Mouse (Mus musculus): ENCODE measurements at regions not wholly inside any gene's neighbourhood (a gene's known extent, or its start where the extent isn't known, plus 50 kb on each side); places are given as distances from the start of the nearest gene placed in this dataset.

- ATAC-seq (ENCODE audit: insufficient number of reproducible peaks, low FRiP score, low TSS enrichment), result no peak
Measured at GRCm38 (mm10) chr9:46830316-46830715, 168.2 kb upstream of the Gm4791 start.

GRCm38 (mm10) chr9:46824703-46825102, 173.8 kb upstream of the Gm4791 start:
- no peak for ATAC-seq (ENCODE audit: insufficient number of reproducible peaks, low FRiP score, low TSS enrichment)

GRCm38 (mm10) chr9:46819808-46820207, 178.7 kb upstream of the Gm4791 start:
- ATAC-seq (ENCODE audit: insufficient number of reproducible peaks, low FRiP score, low TSS enrichment), result no peak

GRCm38 (mm10) chr9:46819376-46819775, 179.2 kb upstream of the Gm4791 start:
- ATAC-seq (ENCODE audit: insufficient number of reproducible peaks, low FRiP score, low TSS enrichment), result no peak

- no peak for ATAC-seq (ENCODE audit: insufficient number of reproducible peaks, low FRiP score, low TSS enrichment)
Measured at GRCm38 (mm10) chr9:46816126-46816525, 182.4 kb upstream of the Gm4791 start.

GRCm38 (mm10) chr9:46814478-46815241, 183.9 kb upstream of the Gm4791 start:
- peak; percentile 76; the same call in 1 of the 2 replicates for ATAC-seq (ENCODE audit: insufficient number of reproducible peaks, low FRiP score, low TSS enrichment)

- no peak for ATAC-seq (ENCODE audit: insufficient number of reproducible peaks, low FRiP score, low TSS enrichment)
Measured at GRCm38 (mm10) chr9:46810266-46810665, 188.3 kb upstream of the Gm4791 start.

GRCm38 (mm10) chr9:46795446-46795845, 203.1 kb upstream of the Gm4791 start:
- ATAC-seq (ENCODE audit: insufficient number of reproducible peaks, low FRiP score, low TSS enrichment), result no peak; the same call in 1 of the 2 replicates

- ATAC-seq (ENCODE audit: insufficient number of reproducible peaks, low FRiP score, low TSS enrichment), result no peak
Measured at GRCm38 (mm10) chr9:46789036-46789435, 209.5 kb upstream of the Gm4791 start.

- ATAC-seq (ENCODE audit: insufficient number of reproducible peaks, low FRiP score, low TSS enrichment), result no peak
Measured at GRCm38 (mm10) chr9:46788456-46788855, 210.1 kb upstream of the Gm4791 start.

- ATAC-seq (ENCODE audit: insufficient number of reproducible peaks, low FRiP score, low TSS enrichment), result no peak
Measured at GRCm38 (mm10) chr9:46784355-46784975, 214.1 kb upstream of the Gm4791 start.

- ATAC-seq (ENCODE audit: insufficient number of reproducible peaks, low FRiP score, low TSS enrichment), result no peak
Measured at GRCm38 (mm10) chr9:46783597-46784354, 214.8 kb upstream of the Gm4791 start.

- no peak for ATAC-seq (ENCODE audit: insufficient number of reproducible peaks, low FRiP score, low TSS enrichment)
Measured at GRCm38 (mm10) chr9:46781681-46782080, 216.9 kb upstream of the Gm4791 start.

GRCm38 (mm10) chr9:46778769-46779168, 219.8 kb upstream of the Gm4791 start:
- no peak for ATAC-seq (ENCODE audit: insufficient number of reproducible peaks, low FRiP score, low TSS enrichment)

GRCm38 (mm10) chr9:46774821-46775220, 223.7 kb upstream of the Gm4791 start:
- no peak for ATAC-seq (ENCODE audit: insufficient number of reproducible peaks, low FRiP score, low TSS enrichment)

- no peak for ATAC-seq (ENCODE audit: insufficient number of reproducible peaks, low FRiP score, low TSS enrichment)
Measured at GRCm38 (mm10) chr9:46760247-46760646, 238.3 kb upstream of the Gm4791 start.

GRCm38 (mm10) chr9:46757005-46757672, 241.4 kb upstream of the Gm4791 start:
- no peak for ATAC-seq (ENCODE audit: insufficient number of reproducible peaks, low FRiP score, low TSS enrichment)

- ATAC-seq (ENCODE audit: insufficient number of reproducible peaks, low FRiP score, low TSS enrichment), result no peak
Measured at GRCm38 (mm10) chr9:46751981-46752380, 246.6 kb upstream of the Gm4791 start.

- ATAC-seq (ENCODE audit: insufficient number of reproducible peaks, low FRiP score, low TSS enrichment), result no peak
Measured at GRCm38 (mm10) chr9:46749441-46749840, 249.1 kb upstream of the Gm4791 start.

GRCm38 (mm10) chr9:46746266-46746665, 252.3 kb upstream of the Gm4791 start:
- no peak for ATAC-seq (ENCODE audit: insufficient number of reproducible peaks, low FRiP score, low TSS enrichment)

- ATAC-seq (ENCODE audit: insufficient number of reproducible peaks, low FRiP score, low TSS enrichment), result no peak
Measured at GRCm38 (mm10) chr9:46740496-46740895, 258.0 kb upstream of the Gm4791 start.
